Mouse (Mus musculus) intestine, embryonic 15.5 days (tissue): ENCODE data around the gene Fam83g. TPM values are rescaled to one million over a fixed set of nuclear protein-coding genes. Genes with fewer than 3 reads are reported as not detected.

Experiments
- ATAC-seq: fragments of 200-750 bp; cut with Nextera tagmentation; 2 replicates; pipeline ENCODE4 v1.8.0; 2017; ENCODE audit warnings: moderate TSS enrichment, moderate library complexity
- H3K27ac ChIP-seq: fragments of 300-500 bp; sonication (generic); 2 replicates; pipeline ENCODE4 v1.5.1; 2015; ENCODE audit warnings: mild to moderate bottlenecking, inconsistent platforms
- H3K27me3 ChIP-seq: fragments of 300-500 bp; sonication (generic); replicated peaks from 2 replicates; pipeline ENCODE4 v1.6.1; 2015; ENCODE audit warnings: inconsistent platforms
- H3K36me3 ChIP-seq: fragments of 300-500 bp; sonication (generic); 2 replicates; pipeline ENCODE4 v1.6.1; 2015; ENCODE audit warnings: inconsistent platforms
- H3K4me1 ChIP-seq: fragments of 300-500 bp; sonication (generic); replicated peaks from 2 replicates; pipeline ENCODE4 v1.6.1; 2015; ENCODE audit warnings: inconsistent platforms
- H3K4me2 ChIP-seq: fragments of 300-500 bp; sonication (generic); replicated peaks from 2 replicates; pipeline ENCODE4 v1.6.1; 2015; ENCODE audit warnings: mild to moderate bottlenecking, inconsistent platforms
- H3K4me3 ChIP-seq: fragments of 300-500 bp; sonication (generic); replicated peaks from 2 replicates; pipeline ENCODE4 v1.5.1; 2015; ENCODE audit warnings: inconsistent platforms
- H3K9ac ChIP-seq: fragments of 300-500 bp; sonication (generic); 2 replicates; pipeline ENCODE4 v1.6.1; 2015; ENCODE audit warnings: inconsistent platforms
- H3K9me3 ChIP-seq: fragments of 300-500 bp; sonication (generic); 2 replicates; pipeline ENCODE4 v1.6.1; 2016; ENCODE audit warnings: inconsistent platforms
- WGBS: fragments of 180-500 bp; shearing (Covaris S2); methylation state at CpG from one replicate; pipeline ENCODE4 v1.1.7; 2015; 5-methylcytosine and 5-hydroxymethylcytosine counted together
- polyA plus RNA-seq: library from polyadenylated mRNA; unstranded; fragments of >200 nt; fragmentation: Nextera tagmentation; extraction: Ambion mirVana; gene quantifications from 2 replicates; pipeline ENCODE4 v1.2.1, GENCODE M21; 2015

Fam83g gene
- polyA plus RNA-seq, 1 experiment from 2014 or later: 7.4 TPM

DNA sequence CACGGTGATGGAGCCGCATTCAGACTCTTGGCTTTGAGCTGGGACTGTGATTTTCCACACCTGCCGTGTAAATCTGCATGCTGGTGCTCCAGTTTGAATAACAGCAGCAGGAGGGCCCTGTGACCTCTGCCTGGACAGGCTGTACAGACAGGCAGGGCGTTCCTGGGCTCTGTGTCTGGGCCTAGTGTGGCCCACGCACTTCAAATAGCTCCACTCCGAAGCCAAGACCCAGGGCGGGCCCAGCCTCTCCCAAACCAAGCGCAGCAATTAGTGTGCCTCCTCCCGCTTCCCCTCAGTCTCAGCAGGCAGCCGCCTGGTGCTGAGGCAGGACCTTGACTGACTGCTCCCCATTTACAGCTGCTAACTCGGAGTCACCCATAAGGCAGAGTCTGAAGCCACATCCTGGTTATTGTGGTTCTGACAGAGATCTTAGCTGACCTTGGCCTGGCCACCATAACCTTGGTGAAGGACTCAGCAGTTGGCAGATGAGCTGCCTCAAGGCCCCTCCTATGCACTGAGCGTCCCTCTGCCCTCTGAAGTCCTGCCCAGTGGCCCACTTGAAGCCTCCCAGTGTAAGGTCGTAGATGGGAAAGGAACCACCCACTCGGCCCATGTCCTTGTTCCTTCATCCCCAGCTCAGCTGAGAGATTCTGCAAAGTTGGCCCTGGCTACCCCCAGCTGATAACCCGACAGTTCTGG lies 29.4 kb downstream of the Fam83g start:
- no peaks in the 10 kb centered on the region for H3K4me1 ChIP-seq
- no peak overlapping the region for H3K4me2 ChIP-seq
- ATAC-seq: no peak
- H3K27ac ChIP-seq: no peak overlapping the region
- no peaks in the 10 kb centered on the region for H3K27me3 ChIP-seq
- WGBS: 65% methylated on average over 15 of the region's 15 CpGs
- H3K36me3 ChIP-seq: no peaks in the 10 kb centered on the region
- H3K9ac ChIP-seq: no peak overlapping the region
- no peaks in the 10 kb centered on the region for H3K9me3 ChIP-seq
- H3K4me3 ChIP-seq: no peak overlapping the region

- H3K4me3 ChIP-seq: no peak overlapping the region
- no peaks in the 10 kb centered on the region for H3K36me3 ChIP-seq
- ATAC-seq: peak; percentile 86
- H3K4me2 ChIP-seq: no peak overlapping the region
- 46% methylated on average over 11 of the region's 11 CpGs for WGBS
- no peak overlapping the region for H3K27ac ChIP-seq
- H3K9me3 ChIP-seq: no peaks in the 10 kb centered on the region
- no peaks in the 10 kb centered on the region for H3K27me3 ChIP-seq
- H3K4me1 ChIP-seq: no peaks in the 10 kb centered on the region
- no peak overlapping the region for H3K9ac ChIP-seq
These were observed 30.6 kb downstream of the Fam83g start for GRCm38 (mm10) chr11:61714346-61715117.

- no peaks in the 10 kb centered on the region for H3K27me3 ChIP-seq
- no peak overlapping the region for H3K27ac ChIP-seq
- no peak for ATAC-seq
- no peak overlapping the region for H3K4me2 ChIP-seq
- no peaks in the 10 kb centered on the region for H3K36me3 ChIP-seq
- no peaks in the 10 kb centered on the region for H3K9me3 ChIP-seq
- 68% methylated on average over 6 of the region's 6 CpGs for WGBS
- no peak overlapping the region for H3K4me3 ChIP-seq
- H3K9ac ChIP-seq: no peak overlapping the region
- no peaks in the 10 kb centered on the region for H3K4me1 ChIP-seq
These were observed 31.2 kb downstream of the Fam83g start for GRCm38 (mm10) chr11:61715130-61715529.

- no peaks in the 10 kb centered on the region for H3K27me3 ChIP-seq
- no peak overlapping the region for H3K4me3 ChIP-seq
- no peak for ATAC-seq
- no peaks in the 10 kb centered on the region for H3K9me3 ChIP-seq
- no peaks in the 10 kb centered on the region for H3K36me3 ChIP-seq
- H3K4me2 ChIP-seq: no peak overlapping the region
- H3K4me1 ChIP-seq: no peaks in the 10 kb centered on the region
- H3K9ac ChIP-seq: no peak overlapping the region
- WGBS: 71% methylated on average over 5 of the region's 5 CpGs
- H3K27ac ChIP-seq: no peak overlapping the region
These were observed 34.1 kb downstream of the Fam83g start for GRCm38 (mm10) chr11:61717990-61718389.

- Histone ChIP-seq H3K4me1 (no peaks in the 10 kb centered on the region), H3K27ac (no peak overlapping the region), H3K27me3 (no peaks in the 10 kb centered on the region), H3K4me3 (no peak overlapping the region), H3K36me3 (no peaks in the 10 kb centered on the region), H3K4me2 (no peak overlapping the region), H3K9me3 (no peaks in the 10 kb centered on the region), H3K9ac (no peak overlapping the region)
- ATAC-seq: no peak
- 50% methylated on average over 3 of the region's 3 CpGs for WGBS
These were observed 35.5 kb downstream of the Fam83g start for GRCm38 (mm10) chr11:61719387-61719786.

DNA sequence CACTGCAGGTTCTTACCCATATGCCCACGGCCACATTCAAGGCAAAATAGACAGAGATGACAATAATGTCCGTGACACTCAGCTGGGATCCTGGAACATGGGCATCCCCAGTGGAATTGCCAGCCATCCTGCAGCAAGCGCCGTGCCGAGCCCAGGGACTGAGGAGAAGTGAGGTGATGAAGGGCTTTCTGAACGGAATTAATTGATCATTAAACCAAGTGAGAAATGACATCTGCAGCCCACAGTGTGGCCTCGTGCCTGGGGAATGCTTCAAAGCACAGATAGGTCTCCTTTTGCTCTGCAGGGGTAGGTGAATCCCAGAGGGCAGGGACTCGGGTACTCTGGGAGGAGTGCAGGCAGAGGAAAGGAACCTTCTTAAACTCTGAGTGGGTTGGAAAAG lies 35.9 kb downstream of the Fam83g start:
- Histone ChIP-seq H3K9ac (no peak overlapping the region), H3K36me3 (no peaks in the 10 kb centered on the region), H3K4me1 (no peaks in the 10 kb centered on the region), H3K4me2 (no peak overlapping the region), H3K9me3 (no peaks in the 10 kb centered on the region), H3K4me3 (no peak overlapping the region), H3K27ac (no peak overlapping the region), H3K27me3 (no peaks in the 10 kb centered on the region)
- ATAC-seq: no peak
- 75% methylated on average over 8 of the region's 8 CpGs for WGBS

- no peaks in the 10 kb centered on the region for H3K27me3 ChIP-seq
- H3K9me3 ChIP-seq: no peaks in the 10 kb centered on the region
- H3K4me2 ChIP-seq: no peak within 1 kb of the TSS
- H3K9ac ChIP-seq: no peak within 1 kb of the TSS
- no peaks in the 10 kb centered on the region for H3K36me3 ChIP-seq
- no peak for ATAC-seq
- WGBS: 79% methylated on average over 3 of the region's 3 CpGs
- H3K27ac ChIP-seq: no peak within 1 kb of the TSS
- no peaks in the 10 kb centered on the region for H3K4me1 ChIP-seq
- no peak within 1 kb of the TSS for H3K4me3 ChIP-seq
These were observed 36.7 kb downstream of the Fam83g start, which contains the start of gene Slc5a10 for GRCm38 (mm10) chr11:61720636-61721035. Slc5a10 (minus strand) TSS chr11:61720826.

- no peaks in the 10 kb centered on the region for H3K36me3 ChIP-seq
- no peaks in the 10 kb centered on the region for H3K27me3 ChIP-seq
- 72% methylated on average over 5 of the region's 5 CpGs for WGBS
- no peaks in the 10 kb centered on the region for H3K4me1 ChIP-seq
- no peak overlapping the region for H3K4me3 ChIP-seq
- no peak overlapping the region for H3K27ac ChIP-seq
- no peak for ATAC-seq
- no peak overlapping the region for H3K9ac ChIP-seq
- H3K4me2 ChIP-seq: no peak overlapping the region
- no peaks in the 10 kb centered on the region for H3K9me3 ChIP-seq
These were observed 38.2 kb downstream of the Fam83g start for GRCm38 (mm10) chr11:61722077-61722476.

DNA sequence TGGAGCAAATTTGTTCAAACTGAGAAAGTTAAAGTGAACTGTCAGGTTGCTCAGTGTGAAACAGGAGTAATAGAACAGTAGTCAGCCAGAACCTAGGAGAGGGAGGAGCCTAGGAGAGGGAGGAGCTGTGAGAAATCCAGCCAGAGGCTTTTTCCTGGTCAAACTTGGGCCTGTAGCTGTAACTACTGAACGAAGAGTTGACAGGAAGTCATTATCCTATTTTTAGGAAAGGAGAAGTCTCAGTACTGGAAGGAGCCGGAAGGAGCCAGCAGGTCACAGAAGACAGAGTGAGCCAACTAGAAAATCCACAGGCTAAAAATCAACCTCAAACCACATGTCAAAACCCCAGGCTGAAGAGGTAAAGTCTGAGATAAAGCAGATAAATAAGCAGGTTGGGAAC lies 44.1 kb downstream of the Fam83g start:
- H3K4me3 ChIP-seq: no peak overlapping the region
- no peaks in the 10 kb centered on the region for H3K9me3 ChIP-seq
- no peaks in the 10 kb centered on the region for H3K4me1 ChIP-seq
- no peak for ATAC-seq
- no peak overlapping the region for H3K27ac ChIP-seq
- WGBS: 58% methylated on average over 2 of the region's 2 CpGs
- peaks cover 13% of the 10 kb centered on the region for H3K36me3 ChIP-seq
- H3K4me2 ChIP-seq: no peak overlapping the region
- H3K27me3 ChIP-seq: no peaks in the 10 kb centered on the region
- H3K9ac ChIP-seq: no peak overlapping the region

DNA sequence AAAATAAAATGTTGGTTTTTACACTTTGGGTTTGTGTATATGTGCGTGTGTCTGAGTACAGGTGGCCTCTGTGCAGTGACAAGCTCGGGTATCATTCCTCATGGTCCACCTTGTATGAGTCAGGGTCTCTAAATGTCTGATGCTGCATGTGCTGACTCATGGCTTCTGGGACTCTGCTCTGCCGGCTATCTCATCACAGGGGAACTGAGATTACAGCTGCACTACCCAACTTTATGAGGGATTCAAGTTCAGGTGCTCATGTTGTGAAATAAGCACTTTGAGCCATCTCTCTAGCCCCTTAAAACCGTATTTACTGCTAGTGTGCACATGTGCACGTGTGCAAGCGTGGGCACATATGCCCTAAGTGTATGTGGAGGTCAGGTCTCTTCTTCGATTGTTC lies 48.8 kb downstream of the Fam83g start:
- Histone ChIP-seq H3K4me2 (no peak overlapping the region), H3K36me3 (peaks cover 20% of the 10 kb centered on the region), H3K27ac (no peak overlapping the region), H3K9ac (no peak overlapping the region), H3K27me3 (no peaks in the 10 kb centered on the region), H3K9me3 (no peaks in the 10 kb centered on the region), H3K4me1 (no peaks in the 10 kb centered on the region), H3K4me3 (no peak overlapping the region)
- ATAC-seq: peak; percentile 61
- 85% methylated on average over 7 of the region's 7 CpGs for whole genome bisulfite sequencing

DNA sequence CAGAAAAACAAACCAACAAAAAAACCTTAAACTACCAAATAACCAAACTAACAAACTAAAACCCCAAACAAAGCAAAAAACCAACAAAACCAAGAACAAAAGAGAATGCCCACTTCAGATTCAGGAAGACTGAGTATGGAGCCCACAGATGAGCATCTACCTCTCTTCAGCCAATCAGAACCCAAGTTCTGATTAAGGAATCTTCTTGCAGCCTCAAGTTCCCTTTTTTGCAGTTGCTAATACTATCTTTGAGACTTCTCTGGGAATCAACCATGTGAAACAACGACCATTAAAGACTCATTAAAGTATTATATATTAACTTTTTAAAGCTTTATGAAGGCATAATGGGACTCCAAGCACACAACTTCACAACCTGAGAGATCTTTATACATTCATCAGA lies 53.4 kb downstream of the Fam83g start:
- Histone ChIP-seq H3K4me1 (no peaks in the 10 kb centered on the region), H3K27me3 (no peaks in the 10 kb centered on the region), H3K4me3 (no peak overlapping the region), H3K27ac (no peak overlapping the region), H3K4me2 (no peak overlapping the region), H3K9ac (no peak overlapping the region), H3K9me3 (no peaks in the 10 kb centered on the region), H3K36me3 (peaks cover 35% of the 10 kb centered on the region)
- WGBS: 90% methylated on average over 1 of the region's 1 CpGs
- no peak for ATAC-seq

- no peak overlapping the region for H3K4me2 ChIP-seq
- no peaks in the 10 kb centered on the region for H3K27me3 ChIP-seq
- peaks cover 29% of the 10 kb centered on the region for H3K36me3 ChIP-seq
- no peaks in the 10 kb centered on the region for H3K4me1 ChIP-seq
- H3K9ac ChIP-seq: no peak overlapping the region
- no peaks in the 10 kb centered on the region for H3K9me3 ChIP-seq
- ATAC-seq: no peak
- WGBS: 93% methylated on average over 1 of the region's 1 CpGs
- no peak overlapping the region for H3K4me3 ChIP-seq
- no peak overlapping the region for H3K27ac ChIP-seq
These were observed 56.6 kb downstream of the Fam83g start for GRCm38 (mm10) chr11:61740500-61740899.

DNA sequence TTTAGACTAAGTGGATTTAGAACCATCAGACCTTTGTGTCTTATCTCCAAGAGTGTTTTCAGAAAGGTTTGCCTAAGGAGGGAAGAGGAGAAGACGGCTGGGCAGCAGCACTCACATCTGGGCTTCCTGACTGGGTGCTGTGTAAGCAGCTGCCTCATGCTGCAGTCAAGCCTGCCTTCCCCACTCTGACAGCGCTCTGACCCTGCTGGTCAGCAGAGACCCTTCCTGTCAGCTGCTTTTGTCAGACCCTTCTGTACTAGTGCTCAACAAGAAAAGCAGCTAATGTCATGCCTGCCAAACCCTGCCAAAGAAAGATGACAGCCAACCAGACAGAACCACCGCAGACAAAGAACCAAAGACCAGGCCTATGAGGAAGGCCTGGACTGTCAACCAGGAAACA lies 59.9 kb downstream of the Fam83g start:
- WGBS: 84% methylated on average over 3 of the region's 3 CpGs
- ATAC-seq: no peak
- Histone ChIP-seq H3K4me1 (no peaks in the 10 kb centered on the region), H3K4me2 (no peak overlapping the region), H3K9ac (no peak overlapping the region), H3K4me3 (no peak overlapping the region), H3K27ac (no peak overlapping the region), H3K36me3 (peaks cover 25% of the 10 kb centered on the region), H3K9me3 (no peaks in the 10 kb centered on the region), H3K27me3 (no peaks in the 10 kb centered on the region)
